Mouse (Mus musculus) embryonic facial prominence, embryonic 11.5 days (tissue): ENCODE data around the gene Pcgf1. TPM values are rescaled to one million over a fixed set of nuclear protein-coding genes. Genes with fewer than 3 reads are reported as not detected.

Experiments
- ATAC-seq: fragments of 200-750 bp; cut with Nextera tagmentation; replicated peaks from 2 replicates; pipeline ENCODE4 v1.8.0; 2017; ENCODE audit warnings: low read depth; ENCODE audit not compliant: insufficient number of reproducible peaks, low FRiP score, low TSS enrichment
- DNase-seq: peaks from one replicate; pipeline ENCODE4 v3.0.0-alpha.2; 2015; ENCODE audit warnings: low spot score
- H3K27ac ChIP-seq: fragments of 300-500 bp; sonication (generic); replicated peaks from 2 replicates; pipeline ENCODE4 v1.5.1; 2014; ENCODE audit warnings: mild to moderate bottlenecking, low read depth, low read length, control low read depth
- H3K27me3 ChIP-seq: fragments of 300-500 bp; sonication (generic); 2 replicates; pipeline ENCODE4 v1.6.1; 2014; ENCODE audit warnings: mild to moderate bottlenecking, low read length, moderate library complexity, mixed read lengths; ENCODE audit not compliant: control insufficient read depth, insufficient read depth
- H3K36me3 ChIP-seq: fragments of 300-500 bp; sonication (generic); replicated peaks from 2 replicates; pipeline ENCODE4 v1.6.1; 2014; ENCODE audit warnings: low read depth, mild to moderate bottlenecking, low read length, moderate library complexity, mixed read lengths; ENCODE audit not compliant: control insufficient read depth, insufficient read depth
- H3K4me1 ChIP-seq: fragments of 300-500 bp; sonication (generic); 2 replicates; pipeline ENCODE4 v1.6.1; 2014; ENCODE audit warnings: low read length, mixed read lengths; ENCODE audit not compliant: control insufficient read depth, insufficient read depth
- H3K4me2 ChIP-seq: fragments of 300-500 bp; sonication (generic); 2 replicates; pipeline ENCODE4 v1.6.1; 2014; ENCODE audit warnings: low read depth, mild to moderate bottlenecking, control low read depth, low read length, moderate library complexity
- H3K4me3 ChIP-seq: fragments of 300-500 bp; sonication (generic); 2 replicates; pipeline ENCODE4 v1.5.1; 2014; ENCODE audit warnings: low read depth, low read length, control low read depth
- H3K9ac ChIP-seq: fragments of 300-500 bp; sonication (generic); replicated peaks from 2 replicates; pipeline ENCODE4 v1.6.1; 2014; ENCODE audit warnings: mild to moderate bottlenecking, control low read depth, low read length
- H3K9me3 ChIP-seq: fragments of 300-500 bp; sonication (generic); replicated peaks from 2 replicates; pipeline ENCODE4 v1.6.1; 2016; ENCODE audit warnings: mild to moderate bottlenecking, low read length, inconsistent platforms, mixed read lengths; ENCODE audit not compliant: control insufficient read depth
- WGBS: fragments of 180-500 bp; shearing (Covaris S2); extraction: QIAGEN DNeasy Blood & Tissue Kit; methylation state at CpG from one replicate; pipeline ENCODE4 v1.1.7; 2014; 5-methylcytosine and 5-hydroxymethylcytosine counted together
- polyA plus RNA-seq: library from polyadenylated mRNA; unstranded; fragments of >200 nt; fragmentation: Nextera tagmentation; extraction: Ambion mirVana; gene quantifications from 2 replicates; pipeline ENCODE4 v1.2.1, GENCODE M21; 2014

Pcgf1 gene
- 40.9 and 42.9 TPM in 2 replicates for polyA plus RNA-seq

DNA sequence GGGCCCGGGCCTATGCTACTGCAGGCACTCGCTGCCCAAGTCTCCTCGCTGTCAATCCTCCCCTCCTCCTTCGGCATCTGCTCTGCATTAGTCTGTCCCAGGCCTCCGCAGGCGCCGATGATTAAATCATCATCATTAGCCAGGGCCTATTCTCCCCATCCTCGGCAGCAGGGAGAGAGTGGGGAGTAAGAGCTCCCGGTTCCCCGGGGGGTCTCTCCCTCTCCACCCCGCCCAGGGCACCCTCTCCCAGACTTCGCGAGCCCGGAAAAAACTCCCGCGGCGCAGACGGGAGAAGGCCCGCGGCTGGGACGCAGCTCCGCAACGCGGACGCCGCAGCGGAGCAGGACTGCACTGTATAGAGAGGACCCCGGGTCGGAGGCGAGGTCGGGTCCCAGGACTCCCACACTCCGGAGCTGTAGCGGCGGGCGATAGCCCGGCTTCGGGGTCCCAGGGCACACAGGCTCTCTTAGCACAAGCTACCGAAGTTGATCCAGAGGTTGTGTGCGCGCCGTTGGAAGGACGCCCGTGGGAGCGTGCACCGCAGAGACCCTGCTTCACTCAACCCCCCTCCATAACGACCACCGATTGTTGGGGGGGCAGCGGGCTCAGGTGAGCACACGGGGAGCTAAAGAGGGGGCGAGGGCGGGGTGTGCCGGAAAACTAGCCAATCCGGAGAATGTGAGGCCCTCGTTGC lies at the start of gene Pcgf1:
Pcgf1 (plus strand) TSS at position 240 of the 694 bp plus-strand sequence.
- WGBS = under 1% methylated on average over 54 of the region's 54 CpGs
- Histone ChIP-seq H3K27ac (peak within 1 kb of the TSS; percentile 71), H3K9me3 (no peaks in the 10 kb centered on the region), H3K4me1 (no peaks in the 10 kb centered on the region), H3K4me3 (peak within 1 kb of the TSS; percentile 45), H3K27me3 (peaks cover 14% of the 10 kb centered on the region), H3K9ac (peak within 1 kb of the TSS; percentile 63), H3K4me2 (peak within 1 kb of the TSS; percentile 75), H3K36me3 (no peaks in the 10 kb centered on the region)
- DNase-seq (peak; percentile 100), ATAC-seq (peak; percentile 84)

DNA sequence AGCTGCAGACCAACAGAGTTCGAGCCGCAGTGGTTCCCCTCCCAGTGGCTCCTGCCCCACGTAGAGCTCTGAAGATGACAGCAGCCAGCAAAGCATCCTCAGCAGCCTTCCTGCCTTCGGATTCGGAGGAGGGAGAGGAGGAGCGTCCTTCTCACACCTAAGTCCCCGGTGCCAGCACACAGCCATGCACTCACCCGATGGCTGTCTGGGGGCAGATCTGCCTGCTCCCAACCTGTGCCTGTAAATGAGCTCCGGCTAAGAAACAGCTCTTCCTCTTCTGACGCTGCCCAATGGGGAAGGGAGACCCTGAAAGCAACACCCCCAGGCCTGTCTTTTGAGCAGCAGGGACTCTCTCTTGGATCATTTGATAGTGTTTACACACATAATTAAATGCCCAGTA lies 47.9 kb upstream of the Pcgf1 start:
- Histone ChIP-seq H3K4me3 (no peak overlapping the region), H3K36me3 (no peaks in the 10 kb centered on the region), H3K27me3 (peaks cover 23% of the 10 kb centered on the region), H3K27ac (no peak overlapping the region), H3K4me2 (no peak overlapping the region), H3K9ac (no peak overlapping the region), H3K4me1 (no peaks in the 10 kb centered on the region), H3K9me3 (no peaks in the 10 kb centered on the region)
- 22% methylated on average over 10 of the region's 10 CpGs for WGBS
- ATAC-seq = no peak
- DNase-seq = no peak

GRCm38 (mm10) chr6:83031111-83031510 lies 46.6 kb upstream of the Pcgf1 start:
- no peaks in the 10 kb centered on the region for H3K36me3 ChIP-seq
- H3K27ac ChIP-seq = no peak overlapping the region
- H3K9me3 ChIP-seq = no peaks in the 10 kb centered on the region
- H3K9ac ChIP-seq = no peak overlapping the region
- no peak overlapping the region for H3K4me3 ChIP-seq
- H3K4me1 ChIP-seq = no peaks in the 10 kb centered on the region
- no peak overlapping the region for H3K4me2 ChIP-seq
- 60% methylated on average over 7 of the region's 7 CpGs for WGBS
- no peak for DNase-seq
- H3K27me3 ChIP-seq = peaks cover 23% of the 10 kb centered on the region
- no peak for ATAC-seq

- Histone ChIP-seq H3K36me3 (no peaks in the 10 kb centered on the region), H3K27ac (no peak overlapping the region), H3K9me3 (no peaks in the 10 kb centered on the region), H3K4me1 (no peaks in the 10 kb centered on the region), H3K27me3 (peaks cover 23% of the 10 kb centered on the region), H3K9ac (no peak overlapping the region; the same call in 1 of the 2 replicates), H3K4me3 (peak overlapping the region; percentile 51), H3K4me2 (peak overlapping the region; percentile 85)
- DNase-seq (no peak), ATAC-seq (no peak)
- 14% methylated on average over 18 of the region's 18 CpGs for WGBS
These were observed 45.6 kb upstream of the Pcgf1 start for GRCm38 (mm10) chr6:83031921-83032590.

DNA sequence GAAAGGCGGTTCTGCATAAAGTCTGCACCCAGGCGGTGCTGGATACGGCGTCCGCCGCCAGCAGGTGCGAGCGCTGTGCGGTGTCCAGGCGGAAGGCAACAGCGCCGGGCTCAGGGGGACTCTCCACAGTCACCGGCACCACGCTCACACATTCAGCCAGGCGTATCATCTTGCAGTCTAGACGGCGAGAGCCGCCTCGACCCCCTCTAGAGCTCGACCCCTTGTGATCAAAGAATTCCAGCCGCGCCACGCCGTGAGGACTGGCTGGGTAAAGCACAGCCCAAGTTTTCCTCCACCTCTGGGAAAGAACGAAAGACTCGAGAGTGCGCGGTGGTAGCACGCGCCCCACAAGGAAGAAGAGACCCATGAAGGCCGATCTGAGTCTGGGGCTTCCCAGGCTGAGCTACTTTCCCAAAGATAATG lies 44.9 kb upstream of the Pcgf1 start:
- Histone ChIP-seq H3K27me3 (peaks cover 23% of the 10 kb centered on the region), H3K36me3 (no peaks in the 10 kb centered on the region), H3K4me1 (no peaks in the 10 kb centered on the region), H3K27ac (peak overlapping the region; percentile 54; the same call in 1 of the 2 replicates), H3K4me2 (peak overlapping the region; percentile 85), H3K9me3 (no peaks in the 10 kb centered on the region), H3K4me3 (peak overlapping the region; percentile 51), H3K9ac (peak overlapping the region; percentile 58)
- WGBS = 0% methylated on average over 31 of the region's 31 CpGs
- ATAC-seq (peak; percentile 61), DNase-seq (peak; percentile 72)

DNA sequence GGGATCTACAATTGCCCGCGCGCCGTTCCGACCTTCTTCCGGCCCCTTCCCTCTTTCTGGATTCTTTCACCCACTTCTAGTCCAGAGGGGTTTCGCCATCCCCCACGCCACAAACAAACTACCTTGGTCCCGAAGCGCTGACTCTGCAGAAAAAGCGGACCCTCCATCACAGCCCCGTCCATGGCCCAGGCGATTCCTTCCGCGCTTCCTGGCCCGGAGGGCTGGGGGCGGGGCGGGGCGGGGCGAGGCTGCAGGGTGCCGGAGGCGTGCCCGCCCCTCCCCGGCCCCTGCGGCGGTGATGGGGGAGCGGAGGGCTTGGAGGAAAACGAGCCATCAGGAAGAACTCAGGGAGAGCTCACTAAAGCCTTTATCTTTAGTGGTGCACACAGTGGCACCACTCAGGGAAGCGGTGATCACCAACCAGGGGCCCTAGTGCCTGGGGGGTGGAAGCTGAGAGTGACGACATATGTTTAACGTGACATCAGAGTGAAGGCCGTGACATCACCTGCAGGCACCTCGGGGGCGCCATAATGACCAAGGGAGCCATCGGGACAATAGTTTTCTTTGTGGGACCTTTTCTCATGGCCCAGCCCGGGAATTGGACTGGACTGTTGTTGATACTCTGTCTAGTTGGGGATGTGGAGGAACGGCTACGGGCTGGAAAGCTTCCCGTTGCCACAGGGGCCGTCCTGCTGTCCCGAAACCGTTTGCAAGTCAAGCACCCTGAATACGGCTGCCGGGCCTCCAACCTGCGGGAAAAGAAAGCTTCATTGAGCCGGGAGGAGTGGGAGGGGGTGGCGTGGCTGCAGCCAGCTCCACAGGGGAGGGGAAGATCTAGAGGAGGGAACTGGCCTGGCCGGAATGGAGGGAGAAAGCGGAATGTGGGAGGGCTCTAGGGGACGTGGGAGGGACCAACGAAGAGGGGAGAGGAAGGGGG lies 44.2 kb upstream of the Pcgf1 start, which contains the start of the genes Dok1 and Loxl3:
Dok1 (minus strand) TSS at position 223 of the 937 bp plus-strand sequence.
Loxl3 (plus strand) TSS at position 925 of the 937 bp plus-strand sequence.
- Histone ChIP-seq H3K9me3 (no peaks in the 10 kb centered on the region), H3K9ac (peak within 1 kb of the TSS; percentile 58), H3K36me3 (no peaks in the 10 kb centered on the region), H3K27ac (peak within 1 kb of the TSS; percentile 54; the same call in 1 of the 2 replicates), H3K27me3 (peaks cover 23% of the 10 kb centered on the region), H3K4me3 (peak within 1 kb of the TSS; percentile 51), H3K4me2 (peak within 1 kb of the TSS; percentile 85), H3K4me1 (no peaks in the 10 kb centered on the region)
- under 1% methylated on average over 50 of the region's 51 CpGs for whole genome bisulfite sequencing
- DNase-seq = peak; percentile 81
- peak; percentile 72 for ATAC-seq

- ATAC-seq (no peak), DNase-seq (no peak)
- H3K4me3 ChIP-seq = peak overlapping the region; percentile 51
- H3K4me1 ChIP-seq = no peaks in the 10 kb centered on the region
- H3K27ac ChIP-seq = no peak overlapping the region
- H3K9me3 ChIP-seq = no peaks in the 10 kb centered on the region
- 14% methylated on average over 5 of the region's 5 CpGs for WGBS
- peaks cover 23% of the 10 kb centered on the region for H3K27me3 ChIP-seq
- peak overlapping the region; percentile 58 for H3K9ac ChIP-seq
- no peaks in the 10 kb centered on the region for H3K36me3 ChIP-seq
- peak overlapping the region; percentile 85 for H3K4me2 ChIP-seq
These were observed 43.1 kb upstream of the Pcgf1 start for GRCm38 (mm10) chr6:83034463-83035055.
